Mouse (Mus musculus): ENCODE measurements around the gene Fbxw10. TPM values are rescaled to one million over a fixed set of nuclear protein-coding genes. Genes with fewer than 3 reads are reported as not detected.

Gene Fbxw10
- polyA plus RNA-seq, 2 experiments = 0.08 TPM; not detected in 1

GRCm38 (mm10) chr11:62919946-62920742, 73.3 kb downstream of the Fbxw10 start:
- no peaks in the 10 kb centered on the region for H3K27me3 ChIP-seq (ENCODE audit: control insufficient read depth, insufficient read depth, low read length)
- DNase-seq (ENCODE audit: low read depth in 3 of 3, low spot score in 3 of 3) (no peak), ATAC-seq (ENCODE audit: insufficient read depth) (no peak)
- TF ChIP-seq CTCF (IDR thresholded peaks at IDR 0.05; ENCODE audit: low read depth) (no peak), EP300 (IDR thresholded peaks at IDR 0.05; ENCODE audit: low read depth) (no peak)
- H3K27ac ChIP-seq = no peak overlapping the region
- no peaks in the 10 kb centered on the region for H3K36me3 ChIP-seq (replicated peaks; ENCODE audit: control insufficient read depth, insufficient read depth, low read depth)
- no peak overlapping the region for H3K9ac ChIP-seq (replicated peaks)
- no peak overlapping the region for H3K4me3 ChIP-seq (ENCODE audit: insufficient read depth in 1 of 2, low read depth in 2 of 2, low read length in 2 of 2)
- WGBS (ENCODE audit: insufficient replicate concordance) = 53% methylated on average over 6 of the region's 6 CpGs
- H3K4me2 ChIP-seq (ENCODE audit: low read depth) = no peak overlapping the region
- no peaks in the 10 kb centered on the region for H3K9me3 ChIP-seq (ENCODE audit: control insufficient read depth, low read length)
- peaks cover 0 to 6% of the 10 kb centered on the region in 2 experiments; a peak in 1 of 4 replicates for H3K4me1 ChIP-seq (replicated peaks; ENCODE audit: control insufficient read depth in 2 of 2, insufficient read depth in 2 of 2, low read length in 1 of 2)

- Histone ChIP-seq H3K27me3 (ENCODE audit: control insufficient read depth, insufficient read depth, low read length) (no peaks in the 10 kb centered on the region), H3K4me1 (replicated peaks; ENCODE audit: control insufficient read depth in 2 of 2, insufficient read depth in 2 of 2, low read length in 1 of 2) (peaks cover 0 to 4% of the 10 kb centered on the region in 2 experiments; a peak in 1 of 4 replicates), H3K4me2 (ENCODE audit: low read depth) (no peak overlapping the region), H3K36me3 (replicated peaks; ENCODE audit: control insufficient read depth, insufficient read depth, low read depth) (no peaks in the 10 kb centered on the region), H3K9ac (replicated peaks) (no peak overlapping the region), H3K4me3 (ENCODE audit: insufficient read depth in 1 of 2, low read depth in 2 of 2, low read length in 2 of 2) (no peak overlapping the region), H3K27ac (no peak overlapping the region), H3K9me3 (ENCODE audit: control insufficient read depth, low read length) (no peaks in the 10 kb centered on the region)
- TF ChIP-seq EP300 (IDR thresholded peaks at IDR 0.05; ENCODE audit: low read depth) (no peak), CTCF (IDR thresholded peaks at IDR 0.05; ENCODE audit: low read depth) (no peak)
- WGBS (ENCODE audit: insufficient replicate concordance) = 24% methylated on average over 6 of the region's 6 CpGs
- ATAC-seq (ENCODE audit: insufficient read depth) (no peak), DNase-seq (ENCODE audit: low read depth in 3 of 3, low spot score in 3 of 3) (no peak)
Measured at GRCm38 (mm10) chr11:62920743-62921050, 73.8 kb downstream of the Fbxw10 start.

- peak; percentile 35 to 51 (median 36) for DNase-seq (ENCODE audit: low read depth in 3 of 3, low spot score in 3 of 3)
- H3K4me3 ChIP-seq (ENCODE audit: insufficient read depth in 1 of 2, low read depth in 2 of 2, low read length in 2 of 2) = peak overlapping the region in 1 of 2 experiments; percentile 22; a peak in 1 of 4 replicates
- ATAC-seq (ENCODE audit: insufficient read depth) = peak; percentile 57
- peak overlapping the region; percentile 6 for H3K4me2 ChIP-seq (ENCODE audit: low read depth)
- H3K36me3 ChIP-seq (replicated peaks; ENCODE audit: control insufficient read depth, insufficient read depth, low read depth) = no peaks in the 10 kb centered on the region
- H3K9ac ChIP-seq (replicated peaks) = no peak overlapping the region
- no peaks in the 10 kb centered on the region for H3K27me3 ChIP-seq (ENCODE audit: control insufficient read depth, insufficient read depth, low read length)
- no peaks in the 10 kb centered on the region for H3K9me3 ChIP-seq (ENCODE audit: control insufficient read depth, low read length)
- WGBS (ENCODE audit: insufficient replicate concordance) = 22% methylated on average over 25 of the region's 25 CpGs
- TF ChIP-seq CTCF (IDR thresholded peaks at IDR 0.05; ENCODE audit: low read depth) (peak; percentile 89), EP300 (IDR thresholded peaks at IDR 0.05; ENCODE audit: low read depth) (no peak)
- H3K27ac ChIP-seq = no peak overlapping the region
- H3K4me1 ChIP-seq (replicated peaks; ENCODE audit: control insufficient read depth in 2 of 2, insufficient read depth in 2 of 2, low read length in 1 of 2) = peaks cover 0 to under 1% of the 10 kb centered on the region in 2 experiments; a peak in 1 of 4 replicates
Measured at GRCm38 (mm10) chr11:62921052-62921977, 74.4 kb downstream of the Fbxw10 start.

GRCm38 (mm10) chr11:62924091-62924761, 77.4 kb downstream of the Fbxw10 start:
- TF ChIP-seq CTCF (IDR thresholded peaks at IDR 0.05; ENCODE audit: low read depth) (no peak), EP300 (IDR thresholded peaks at IDR 0.05; ENCODE audit: low read depth) (no peak)
- no peak overlapping the region for H3K4me3 ChIP-seq (ENCODE audit: insufficient read depth in 1 of 2, low read depth in 2 of 2, low read length in 2 of 2)
- H3K9me3 ChIP-seq (ENCODE audit: control insufficient read depth, low read length) = no peaks in the 10 kb centered on the region
- no peak overlapping the region for H3K27ac ChIP-seq
- DNase-seq (ENCODE audit: low read depth in 3 of 3, low spot score in 3 of 3) (no peak), ATAC-seq (ENCODE audit: insufficient read depth) (no peak)
- H3K36me3 ChIP-seq (replicated peaks; ENCODE audit: control insufficient read depth, insufficient read depth, low read depth) = no peaks in the 10 kb centered on the region
- H3K27me3 ChIP-seq (ENCODE audit: control insufficient read depth, insufficient read depth, low read length) = no peaks in the 10 kb centered on the region
- H3K9ac ChIP-seq (replicated peaks) = no peak overlapping the region
- peaks cover 0 to under 1% of the 10 kb centered on the region in 2 experiments; a peak in 1 of 4 replicates for H3K4me1 ChIP-seq (replicated peaks; ENCODE audit: control insufficient read depth in 2 of 2, insufficient read depth in 2 of 2, low read length in 1 of 2)
- 33% methylated on average over 6 of the region's 6 CpGs for WGBS (ENCODE audit: insufficient replicate concordance)
- H3K4me2 ChIP-seq (ENCODE audit: low read depth) = no peak overlapping the region

Other genes with a start within 250 kb of the Fbxw10 start
- gene Lrrc75a, start 198.5 kb upstream of the Fbxw10 start, polyA plus RNA-seq (2012; rRNA removed) = 0.93 and 1.1 TPM in 2 replicates
- gene Lrrc75a, start 198.5 kb upstream of the Fbxw10 start, polyA plus RNA-seq (2014; fragmentation: Nextera tagmentation; extraction: Ambion mirVana) = 0.99 and 1.3 TPM in 2 replicates
- 8.1 and 8.9 TPM in 2 replicates for gene Mmgt2, start 198.4 kb upstream of the Fbxw10 start, polyA plus RNA-seq (2012; rRNA removed)
- 8.8 and 8.9 TPM in 2 replicates for gene Mmgt2, start 198.4 kb upstream of the Fbxw10 start, polyA plus RNA-seq (2014; fragmentation: Nextera tagmentation; extraction: Ambion mirVana)
- gene Zfp287, start 115.2 kb upstream of the Fbxw10 start, polyA plus RNA-seq (2012; rRNA removed) = 0.21 and 0.26 TPM in 2 replicates
- gene Zfp287, start 115.2 kb upstream of the Fbxw10 start, polyA plus RNA-seq (2014; fragmentation: Nextera tagmentation; extraction: Ambion mirVana) = 0.22 and 0.42 TPM in 2 replicates
- gene Gm10428, start 94.0 kb upstream of the Fbxw10 start, polyA plus RNA-seq (2012; rRNA removed) = not detected in 2 replicates
- gene Gm10428, start 94.0 kb upstream of the Fbxw10 start, polyA plus RNA-seq (2014; fragmentation: Nextera tagmentation; extraction: Ambion mirVana) = not detected in 2 replicates
- gene Zfp286, start 57.6 kb upstream of the Fbxw10 start, polyA plus RNA-seq (2012; rRNA removed) = 0.45 and 0.48 TPM in 2 replicates
- 0.80 and 1.4 TPM in 2 replicates for gene Zfp286, start 57.6 kb upstream of the Fbxw10 start, polyA plus RNA-seq (2014; fragmentation: Nextera tagmentation; extraction: Ambion mirVana)
- 0.39 and 0.61 TPM in 2 replicates for gene Trim16, start 26.8 kb upstream of the Fbxw10 start, polyA plus RNA-seq (2012; rRNA removed)
- gene Trim16, start 26.8 kb upstream of the Fbxw10 start, polyA plus RNA-seq (2014; fragmentation: Nextera tagmentation; extraction: Ambion mirVana) = 0.43 and 0.49 TPM in 2 replicates
- 8.5 and 12.9 TPM in 2 replicates for gene Tvp23b, start 32.4 kb downstream of the Fbxw10 start, polyA plus RNA-seq (2012; rRNA removed)
- gene Tvp23b, start 32.4 kb downstream of the Fbxw10 start, polyA plus RNA-seq (2014; fragmentation: Nextera tagmentation; extraction: Ambion mirVana) = 25.3 and 26.3 TPM in 2 replicates
- not detected in 2 replicates for gene Cdrt4, start 104.1 kb downstream of the Fbxw10 start, polyA plus RNA-seq (2012; rRNA removed)
- gene Cdrt4, start 104.1 kb downstream of the Fbxw10 start, polyA plus RNA-seq (2014; fragmentation: Nextera tagmentation; extraction: Ambion mirVana) = not detected in 2 replicates
- gene Tekt3, start 214.6 kb downstream of the Fbxw10 start, polyA plus RNA-seq (2012; rRNA removed) = not detected in 2 replicates
- not detected in 2 replicates for gene Tekt3, start 214.6 kb downstream of the Fbxw10 start, polyA plus RNA-seq (2014; fragmentation: Nextera tagmentation; extraction: Ambion mirVana)

Data from liver, embryonic 14.5 days (tissue).